Comparison of ENCODE assay signal across 15 mouse cellular contexts in the genomic region with DNA sequence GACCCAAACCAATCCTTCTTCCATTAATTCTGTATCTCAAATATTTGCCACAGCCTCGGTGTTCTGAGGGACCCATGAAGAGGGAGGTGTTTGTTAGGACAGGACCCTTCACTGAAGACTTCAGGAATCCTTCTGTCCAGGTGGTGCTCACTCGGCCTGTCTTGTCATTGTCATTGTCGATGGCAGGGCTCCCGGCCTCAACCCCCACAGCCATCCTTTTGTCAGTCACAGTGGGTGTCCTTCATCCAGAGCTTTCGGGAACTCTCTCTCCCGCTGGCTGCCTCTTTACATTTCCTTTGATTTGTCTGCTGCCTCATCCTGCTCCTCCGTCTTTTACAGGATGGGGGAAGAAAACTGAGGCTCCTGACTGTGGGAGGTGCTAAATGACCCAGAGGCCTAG. TPM values are rescaled to one million over a fixed set of nuclear protein-coding genes. Genes with fewer than 3 reads are reported as not detected.
DNase-seq lines count a peak whose midpoint lies in the region; ATAC-seq and TF ChIP-seq lines count a peak whose summit lies in the region.
"Had no signal": no experiment of that assay in that cellular context is flagged by ENCODE, and none has a peak within 500 bp of the region (broad histone marks: within the 10 kb centered on the region; RNA-seq: fewer than 3 reads in every experiment).

No protein-coding gene starts in this region.

- no peaks in the 10 kb centered on the region for H3K36me3 ChIP-seq in midbrain, embryonic 11.5 days (ENCODE audit: control insufficient read depth, insufficient read depth, low read length)
- no peaks in the 10 kb centered on the region for H3K36me3 ChIP-seq in midbrain, postnatal 0 days (ENCODE audit: insufficient read depth, low read length)
- H3K36me3 ChIP-seq: heart, embryonic 15.5 days; kidney, embryonic 15.5 days; stomach, embryonic 15.5 days had no signal

- H3K9me3 ChIP-seq in midbrain, embryonic 11.5 days (ENCODE audit: control insufficient read depth, low read length), result no peaks in the 10 kb centered on the region
- no peaks in the 10 kb centered on the region for H3K9me3 ChIP-seq in midbrain, postnatal 0 days (ENCODE audit: low read length)
- H3K9me3 ChIP-seq: heart, embryonic 15.5 days; kidney, embryonic 15.5 days; stomach, embryonic 15.5 days had no signal

- H3K4me2 ChIP-seq in midbrain, embryonic 11.5 days, result no peak overlapping the region
- H3K4me2 ChIP-seq in midbrain, postnatal 0 days (ENCODE audit: low read depth, low read length, poor library complexity, severe bottlenecking), result no peak overlapping the region
- H3K4me2 ChIP-seq: heart, embryonic 15.5 days; kidney, embryonic 15.5 days; stomach, embryonic 15.5 days had no signal

- no peak for TF ChIP-seq CTCF in cerebellum, adult 2 months (IDR thresholded peaks at IDR 0.05; ENCODE audit: borderline replicate concordance, insufficient read depth, low read depth, low read length)
- no peak for TF ChIP-seq CTCF in midbrain, postnatal 0 days (IDR thresholded peaks at IDR 0.05)

- H3K4me1 ChIP-seq in cerebellum, adult 2 months (ENCODE audit: control insufficient read depth, insufficient read depth, low read length), result peaks cover 45% of the 10 kb centered on the region
- peaks cover 13% of the 10 kb centered on the region for H3K4me1 ChIP-seq in midbrain, embryonic 11.5 days (ENCODE audit: control insufficient read depth, insufficient read depth, low read length)
- H3K4me1 ChIP-seq in midbrain, postnatal 0 days (ENCODE audit: insufficient read depth, low read length), result no peaks in the 10 kb centered on the region
- H3K4me1 ChIP-seq: stomach, embryonic 15.5 days had no signal

- peak overlapping the region; percentile 33 for H3K27ac ChIP-seq in cerebellum, adult 2 months (ENCODE audit: insufficient read depth, low read length)
- H3K27ac ChIP-seq in midbrain, embryonic 11.5 days (ENCODE audit: low read depth, low read length), result no peak overlapping the region
- H3K27ac ChIP-seq in midbrain, postnatal 0 days (ENCODE audit: low read depth, low read length), result no peak overlapping the region
- H3K27ac ChIP-seq: heart, embryonic 15.5 days; kidney, embryonic 15.5 days; stomach, embryonic 15.5 days had no signal

- H3K27me3 ChIP-seq in cerebellum, adult 2 months (ENCODE audit: control insufficient read depth, insufficient read depth, low read length), result no peaks in the 10 kb centered on the region
- no peaks in the 10 kb centered on the region for H3K27me3 ChIP-seq in midbrain, embryonic 11.5 days (ENCODE audit: control insufficient read depth, insufficient read depth, low read length)
- no peaks in the 10 kb centered on the region for H3K27me3 ChIP-seq in midbrain, postnatal 0 days (ENCODE audit: insufficient read depth, low read length)
- H3K27me3 ChIP-seq: heart, embryonic 15.5 days; kidney, embryonic 15.5 days; stomach, embryonic 15.5 days had no signal

- no peak overlapping the region for H3K9ac ChIP-seq in midbrain, embryonic 11.5 days (ENCODE audit: low read length)
- no peak overlapping the region for H3K9ac ChIP-seq in midbrain, postnatal 0 days (replicated peaks; ENCODE audit: low read length, poor library complexity, severe bottlenecking)
- H3K9ac ChIP-seq: heart, embryonic 15.5 days; kidney, embryonic 15.5 days; stomach, embryonic 15.5 days had no signal

- peak; percentile 65 to 74 for DNase-seq in cerebellum, adult 2 months
- DNase-seq in cerebellum, postnatal 14 days, result no peak
- peak; percentile 86 for DNase-seq in midbrain, embryonic 11.5 days (ENCODE audit: low spot score, missing footprints)
- no peak for DNase-seq in midbrain, postnatal 0 days (ENCODE audit: low spot score)
- DNase-seq in embryo, embryonic 11 days, result peak; percentile 34
- no peak for DNase-seq in thymus, postnatal 4 days
- DNase-seq in lung, postnatal 4 days, result no peak
- no peak for DNase-seq in lung, postnatal 36 days
- DNase-seq: lung, adult 18-20 months; thymus, postnatal 14 days had no signal

- ATAC-seq in midbrain, embryonic 11.5 days (ENCODE audit: low FRiP score), result no peak
- ATAC-seq in midbrain, postnatal 0 days (ENCODE audit: low FRiP score), result no peak

- no peak overlapping the region for H3K4me3 ChIP-seq in cerebellum, adult 2 months (replicated peaks; ENCODE audit: insufficient read depth, low read depth, low read length)
- no peak overlapping the region for H3K4me3 ChIP-seq in midbrain, embryonic 11.5 days (ENCODE audit: low read depth, low read length)
- H3K4me3 ChIP-seq in midbrain, postnatal 0 days (ENCODE audit: low read depth, low read length), result no peak overlapping the region
- H3K4me3 ChIP-seq: erythroblast, embryonic 14.5 days; heart, embryonic 15.5 days; kidney, embryonic 15.5 days; stomach, embryonic 15.5 days had no signal

- WGBS in cerebellum, adult 2 months, result 4% methylated on average over 7 of the region's 7 CpGs
- 5% methylated on average over 7 of the region's 7 CpGs for WGBS in midbrain, embryonic 11.5 days
- 13% methylated on average over 7 of the region's 7 CpGs for WGBS in midbrain, postnatal 0 days

- TF ChIP-seq POLR2A in cerebellum, adult 2 months (IDR thresholded peaks at IDR 0.05; ENCODE audit: borderline replicate concordance, insufficient read depth, low read length), result no peak

RNA-seq across cellular contexts. Expression of a gene that starts 57.5 kb away (rescaled TPM):
- 574 and 684 TPM in 2 replicates for polyA plus RNA-seq in cerebellum, adult 2 months (2012; rRNA removed)
- polyA plus RNA-seq in midbrain, embryonic 11.5 days (2014; fragmentation: Nextera tagmentation; extraction: Ambion mirVana), result 23.2 and 26.0 TPM in 2 replicates
- total RNA-seq in midbrain, postnatal 0 days (2014; rRNA removed), result 31.8 and 36.4 TPM in 2 replicates
- polyA plus RNA-seq in midbrain, postnatal 0 days (2015; fragmentation: Nextera tagmentation; extraction: Ambion mirVana), result 18.0 and 21.4 TPM in 2 replicates
- total RNA-seq: MEL had no signal
- polyA plus RNA-seq: erythroblast, embryonic 14.5 days had no signal

Comparison
In these comparisons a context has a peak if more than half of its experiments do, and no peak if none do; other contexts are left out.
1. DNase-seq: peak in cerebellum, adult 2 months (2 of 2), midbrain, embryonic 11.5 days (single experiment) and embryo, embryonic 11 days (single experiment); none in cerebellum, postnatal 14 days (0 of 2), midbrain, postnatal 0 days (single experiment), thymus, postnatal 4 days (single experiment), lung, postnatal 4 days (0 of 2) and lung, postnatal 36 days (single experiment).
2. RNA of a gene that starts 57.5 kb away (polyA plus RNA-seq): 574 to 684 TPM in cerebellum, adult 2 months; 23.2 to 26.0 TPM in midbrain, embryonic 11.5 days and 18.0 to 21.4 TPM in midbrain, postnatal 0 days; every median in the first group is over 10 times any median in the second.